Mouse (Mus musculus) right cerebral cortex, postnatal 25 days (tissue): ENCODE results near the gene Foxd3.

Source experiments
- DNase-seq: peaks from one replicate; pipeline ENCODE4 v3.0.0; 2022

Gene Foxd3

DNA sequence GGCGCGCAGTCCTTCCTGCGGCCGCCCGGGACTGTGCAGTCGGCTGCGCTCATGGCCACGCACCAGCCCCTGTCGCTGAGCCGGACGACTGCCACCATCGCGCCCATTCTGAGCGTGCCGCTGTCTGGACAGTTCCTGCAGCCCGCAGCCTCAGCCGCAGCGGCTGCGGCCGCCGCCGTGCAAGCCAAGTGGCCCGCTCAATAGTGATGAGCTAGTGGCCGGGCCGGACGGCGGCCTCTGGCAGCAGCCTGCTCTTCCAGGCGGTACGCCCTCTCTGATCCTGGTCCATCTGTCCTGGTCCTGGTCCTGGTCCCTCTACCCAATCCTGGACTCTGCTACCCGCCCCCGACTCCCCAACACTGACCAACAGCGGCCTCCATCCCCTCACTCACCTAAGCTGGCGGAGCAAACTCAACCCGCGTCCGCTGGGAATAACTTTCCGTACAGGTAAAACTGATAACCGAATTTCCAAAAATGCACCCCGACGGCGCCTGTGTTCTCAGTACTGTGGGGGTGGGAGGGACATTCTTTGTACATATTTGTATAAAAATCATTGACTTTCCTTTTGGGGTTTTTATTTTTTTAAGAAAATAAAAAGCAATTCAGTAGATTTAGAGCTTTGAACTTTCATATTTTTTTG is 1.9 kb downstream of the Foxd3 start:
- DNase-seq = no peak

DNA sequence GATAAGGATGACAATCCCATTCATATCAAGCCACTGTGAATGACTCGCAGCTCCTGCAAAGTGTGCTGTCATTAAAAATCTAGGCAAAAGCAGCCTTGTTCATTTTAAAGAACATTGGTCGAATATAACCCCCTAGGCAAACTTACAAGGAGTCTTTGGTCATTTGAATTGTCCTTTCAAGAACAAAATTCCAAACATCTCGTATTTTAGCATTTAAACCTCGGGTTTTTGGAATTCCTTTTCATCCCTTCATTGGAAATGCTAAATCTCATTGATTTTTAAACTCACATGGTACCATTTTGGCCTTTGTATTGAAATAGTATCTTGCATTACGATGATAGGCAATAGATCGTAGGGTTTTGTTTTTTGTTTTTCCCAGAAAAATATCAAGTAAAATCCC is 2.8 kb downstream of the Foxd3 start:
- DNase-seq = no peak

DNA sequence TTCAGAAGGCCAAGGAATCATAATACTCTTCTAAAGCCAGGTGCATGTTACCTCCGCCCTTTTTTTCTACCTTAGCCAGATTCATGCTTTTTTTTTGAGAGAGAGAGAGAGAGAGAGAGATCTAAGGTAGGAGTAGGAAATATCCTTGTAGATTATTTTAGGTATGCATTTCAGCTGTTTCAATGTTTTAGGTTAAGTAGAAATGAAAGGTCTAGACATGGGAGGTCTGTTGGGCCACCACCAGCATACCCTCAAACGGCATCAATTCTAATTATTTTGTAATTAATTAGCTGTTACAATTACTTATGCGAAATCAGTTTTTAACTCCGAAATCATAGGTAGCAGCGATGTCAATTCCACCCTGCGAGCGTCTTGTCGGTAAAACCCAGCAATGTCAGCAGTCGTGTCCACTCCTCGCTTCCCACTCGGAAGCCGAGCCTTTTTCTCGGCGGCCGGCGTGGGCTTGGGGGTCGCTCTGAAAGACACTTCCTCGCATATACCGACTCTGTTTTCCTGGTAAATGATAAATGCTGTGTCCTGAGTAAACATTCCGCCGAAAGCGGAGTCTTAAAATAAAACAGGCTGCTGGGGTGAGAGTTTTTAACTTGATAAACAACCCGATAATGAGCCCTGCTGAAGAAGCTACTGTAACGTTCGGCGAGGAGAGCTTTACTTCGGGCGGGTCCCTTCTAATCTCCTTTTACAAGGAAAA is 3.4 kb downstream of the Foxd3 start:
- DNase-seq = no peak

- no peak for DNase-seq
Measured at GRCm38 (mm10) chr4:99660073-99660611, 4.0 kb downstream of the Foxd3 start.

GRCm38 (mm10) chr4:99660981-99661380 is 4.9 kb downstream of the Foxd3 start:
- no peak for DNase-seq

- DNase-seq = no peak
Measured at GRCm38 (mm10) chr4:99661956-99662355, 5.9 kb downstream of the Foxd3 start.

DNA sequence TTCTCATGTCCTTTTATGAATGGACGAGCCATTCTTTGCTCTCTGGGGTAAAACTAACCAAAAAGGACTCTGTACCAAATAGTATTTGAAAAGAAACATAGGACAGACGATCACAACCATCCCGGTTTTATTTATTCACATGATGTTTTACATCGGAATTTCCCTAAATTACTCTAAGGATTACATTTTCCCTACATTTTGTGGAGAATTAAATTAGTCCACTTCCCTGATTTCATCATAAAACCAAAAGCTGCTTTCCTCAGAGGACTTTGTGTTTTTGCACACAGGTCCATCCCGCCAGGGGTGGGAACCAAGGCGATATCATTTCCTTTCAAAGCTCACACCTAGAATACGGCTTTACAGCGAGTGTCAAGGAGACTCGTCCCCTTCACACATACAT is 6.3 kb downstream of the Foxd3 start:
- DNase-seq = no peak

GRCm38 (mm10) chr4:99662841-99663567 is 6.9 kb downstream of the Foxd3 start:
- DNase-seq = no peak

DNA sequence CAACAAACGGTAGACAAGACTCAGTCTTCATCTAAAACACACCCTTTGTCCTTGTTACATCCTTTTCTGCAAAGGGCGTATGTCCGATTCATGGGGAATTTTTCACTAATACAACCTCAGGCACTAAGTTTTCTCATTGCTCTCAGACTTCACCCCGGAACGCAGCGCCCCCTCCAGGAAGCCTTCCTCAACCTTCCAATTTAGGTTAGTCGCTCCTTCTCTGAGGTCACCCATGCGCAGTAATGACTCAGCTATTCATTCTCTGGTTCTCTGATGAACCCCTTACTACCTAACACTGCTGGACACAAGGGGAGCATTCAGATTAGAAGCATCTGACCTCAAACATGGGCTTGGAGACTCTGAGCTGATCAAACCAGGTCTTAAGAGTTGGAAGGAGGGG is 7.6 kb downstream of the Foxd3 start:
- no peak for DNase-seq

DNA sequence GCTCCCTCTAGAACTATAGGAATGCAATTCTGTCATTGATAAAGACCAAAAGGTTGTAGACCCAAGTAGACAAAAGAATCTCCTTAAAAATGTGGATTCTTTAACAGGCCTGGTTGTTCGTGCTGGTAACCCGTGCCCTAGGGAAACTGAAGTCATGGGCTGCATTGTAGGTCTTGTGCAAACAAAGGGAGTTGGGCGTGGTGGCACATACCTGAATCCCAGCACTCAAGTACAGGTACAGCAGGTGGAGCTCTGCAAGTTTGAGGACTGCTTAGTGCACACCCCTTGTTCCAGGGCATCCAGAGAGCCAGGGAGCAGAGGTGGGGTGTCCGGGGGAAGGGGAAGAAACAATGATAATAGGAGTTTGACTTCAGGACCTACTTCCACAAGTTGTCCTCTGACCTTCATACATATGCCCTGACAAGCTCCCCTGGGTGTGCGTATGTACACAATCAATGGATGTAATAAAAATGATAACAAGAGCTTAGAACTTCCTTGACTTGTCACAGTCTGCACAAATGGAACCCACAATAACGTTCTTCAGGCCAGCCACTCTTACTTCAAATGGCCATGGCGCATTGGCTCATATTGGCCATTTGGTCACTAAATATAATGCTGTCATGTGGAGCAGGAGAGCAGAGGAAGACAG is 14.2 kb downstream of the Foxd3 start:
- no peak for DNase-seq

GRCm38 (mm10) chr4:99675191-99675590 is 19.1 kb downstream of the Foxd3 start:
- no peak for DNase-seq

DNA sequence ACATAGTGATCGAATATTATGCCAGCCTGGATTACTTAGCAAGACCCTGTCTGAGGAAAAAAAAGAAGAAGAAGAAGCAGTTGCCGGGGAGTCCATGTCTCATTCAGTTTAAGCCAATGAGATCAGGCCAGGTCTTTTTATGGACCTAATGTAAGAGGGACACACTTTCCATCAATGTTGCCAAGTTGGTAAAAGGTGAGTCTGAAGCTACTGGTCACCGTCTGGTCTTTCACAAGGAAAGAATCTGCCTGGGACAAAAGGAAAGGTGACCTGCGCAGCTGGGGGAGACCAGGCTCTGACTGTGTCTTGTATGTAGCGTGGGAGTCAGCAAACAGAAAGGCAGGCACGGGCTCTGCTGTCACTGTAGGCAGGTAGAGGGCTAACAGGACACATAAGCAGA is 27.8 kb downstream of the Foxd3 start:
- no peak for DNase-seq

GRCm38 (mm10) chr4:99686308-99686707 is 30.2 kb downstream of the Foxd3 start:
- no peak for DNase-seq
